Mouse (Mus musculus) layer of hippocampus, postnatal 14 days (tissue): ENCODE measurements at regions not wholly inside any gene's neighbourhood (a gene's known extent, or its start where the extent isn't known, plus 50 kb on each side); places are given as distances from the start of the nearest gene placed in this dataset.
A peak's percentile ranks its signal among the peaks of the same experiment; 100 is the strongest.

ENCODE experiments used
- DNase-seq, 2 experiments: peaks; one replicate each; pipeline ENCODE4 v3.0.0; 2021 to 2022; ENCODE audit warnings: low spot score in 2 of 2, mixed read lengths in 1 of 2

DNA sequence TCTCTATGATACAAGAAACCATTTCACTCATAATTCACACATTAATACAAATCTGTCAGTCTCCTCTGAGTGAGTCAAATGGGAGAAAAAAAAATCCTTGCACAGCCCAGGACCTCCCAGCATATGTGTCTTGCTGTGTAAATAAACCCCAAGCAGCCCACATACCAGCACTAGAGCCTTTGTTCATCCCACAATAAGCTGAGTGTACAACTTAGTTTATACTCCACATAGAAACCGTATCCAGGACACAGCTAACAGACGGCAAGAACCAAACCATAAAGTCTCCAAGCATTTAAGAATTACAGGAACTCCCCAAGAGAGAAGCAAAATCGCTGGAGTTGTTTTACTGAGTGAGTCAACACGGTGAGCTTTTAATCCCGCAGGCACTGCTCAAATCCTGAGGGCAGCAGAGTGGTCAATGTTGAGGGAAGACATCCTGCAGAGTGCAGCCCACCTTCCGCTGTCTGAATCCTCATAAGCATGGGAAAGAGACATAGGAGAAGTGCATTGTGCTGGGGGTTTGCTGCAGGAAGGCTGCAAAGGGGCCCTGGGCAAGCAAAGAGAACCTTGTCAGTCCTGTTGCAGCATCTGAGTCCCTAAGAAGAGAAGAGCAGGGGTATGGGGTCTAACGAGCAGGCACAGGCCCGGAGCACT, 436.4 kb downstream of the Tns3 start:
- peak in 1 of 2 experiments; percentile 20 for DNase-seq

DNA sequence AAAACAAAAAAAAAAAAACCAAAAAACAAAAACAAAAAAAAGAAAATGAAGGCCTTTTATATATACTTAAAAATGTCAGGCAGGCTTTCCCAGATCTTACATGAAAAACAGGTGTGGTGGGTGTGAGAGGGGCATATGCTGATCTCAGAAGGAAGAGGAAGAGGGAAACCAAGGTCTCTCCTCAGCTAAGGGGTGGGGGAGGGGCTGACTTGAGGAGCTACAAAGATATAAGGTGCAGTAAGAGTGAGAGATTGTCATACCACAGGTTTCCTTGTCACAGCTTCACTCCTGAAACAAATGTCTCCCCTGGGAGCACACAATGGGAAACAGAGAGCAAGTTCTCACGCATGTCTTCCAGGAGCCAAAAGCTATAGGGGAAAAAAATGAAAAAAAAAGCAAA, 440.0 kb downstream of the Tns3 start:
- DNase-seq = no peak

- no peak for DNase-seq
Observed at GRCm38 (mm10) chr11:8220618-8221017, 443.7 kb downstream of the Tns3 start.

DNA sequence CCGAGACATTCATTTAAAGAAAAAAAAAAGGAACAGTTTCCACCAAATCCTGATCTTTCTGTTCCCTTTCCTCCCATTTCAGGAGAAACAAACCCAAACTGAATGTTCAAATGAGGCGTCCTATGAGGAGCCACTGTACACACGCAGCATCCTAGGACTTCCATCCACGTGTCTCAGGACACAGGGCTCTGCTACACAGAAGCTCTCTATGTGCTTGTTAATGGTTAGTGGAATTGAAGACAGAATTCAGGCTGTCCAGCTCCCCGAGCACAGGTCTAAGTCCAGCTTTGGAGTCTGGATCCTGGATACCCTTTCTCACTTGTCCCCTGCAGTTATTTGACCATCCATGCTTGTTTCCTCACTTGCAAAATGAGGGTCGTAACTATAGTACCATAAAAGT, 444.4 kb downstream of the Tns3 start:
- DNase-seq = no peak

- peak in 1 of 2 experiments; percentile 48 for DNase-seq
Observed at GRCm38 (mm10) chr11:8215634-8216033, 448.7 kb downstream of the Tns3 start.

GRCm38 (mm10) chr11:8214305-8214903, 449.9 kb downstream of the Tns3 start:
- DNase-seq = no peak

- no peak for DNase-seq
Observed at GRCm38 (mm10) chr11:8213130-8213529, 451.2 kb downstream of the Tns3 start.

DNA sequence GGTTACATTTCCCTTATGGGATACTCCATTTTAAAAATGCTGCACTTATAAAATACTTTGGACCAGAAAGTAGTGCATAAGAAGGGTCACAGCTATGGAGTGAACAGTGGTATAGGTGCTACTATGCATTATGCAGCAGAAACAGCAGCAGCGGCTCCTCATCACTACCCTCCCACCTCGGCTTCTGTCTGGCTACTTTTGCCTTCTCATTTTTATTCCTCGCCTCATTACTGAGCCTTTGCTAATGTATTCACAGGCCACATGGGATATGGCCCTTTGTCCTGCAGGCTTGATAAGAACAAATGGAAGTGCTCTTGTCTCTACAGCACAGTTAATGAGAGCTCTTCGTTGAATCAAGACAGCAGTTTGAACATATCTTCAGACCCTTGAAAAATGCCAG, 451.6 kb downstream of the Tns3 start:
- no peak for DNase-seq

DNA sequence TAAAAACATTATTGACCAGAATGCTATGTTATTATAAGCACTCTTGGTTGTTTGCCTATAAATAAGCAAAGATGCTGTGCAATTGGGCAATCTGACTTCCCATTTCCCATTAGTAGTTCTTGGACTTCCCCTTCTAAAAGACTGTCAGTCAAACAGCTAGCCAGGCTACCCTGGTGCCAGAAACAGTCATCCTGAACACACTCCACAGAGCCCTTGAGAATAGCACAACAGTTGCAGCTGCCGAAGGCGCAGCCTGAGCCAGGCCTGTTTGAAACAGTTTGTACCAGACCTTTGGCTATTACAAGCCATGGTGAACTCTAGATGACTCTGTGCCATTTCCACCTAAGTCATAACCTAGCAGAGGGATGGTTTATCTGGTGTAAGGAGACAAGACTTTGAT, 455.3 kb downstream of the Tns3 start:
- no peak for DNase-seq

DNA sequence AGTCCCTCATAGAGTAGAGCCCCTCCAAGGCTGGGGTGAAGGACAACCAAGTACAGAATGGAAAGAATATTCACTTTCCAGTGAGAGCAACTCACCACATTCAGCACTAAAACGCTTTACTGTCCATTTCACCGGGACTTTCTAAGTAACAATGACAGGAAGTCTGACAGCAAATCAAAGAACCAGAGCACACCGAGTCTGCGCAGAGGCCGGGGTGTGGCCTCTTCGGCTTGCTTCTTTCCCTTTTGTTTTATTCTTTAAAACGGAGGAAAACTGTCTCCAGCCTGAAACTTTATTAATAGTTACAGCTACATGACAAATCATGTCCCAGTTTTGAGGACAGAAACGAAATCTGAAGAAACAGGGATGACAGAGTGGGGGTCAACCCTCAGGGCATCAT, 465.0 kb downstream of the Tns3 start:
- no peak for DNase-seq
